Mouse (Mus musculus): ENCODE measurements around the gene Sytl1.

- TF ChIP-seq CTCF (IDR thresholded peaks at IDR 0.05; ENCODE audit: borderline replicate concordance, control insufficient read depth, extremely low read depth, insufficient read depth, low read length, poor library complexity), result no peak
- TF ChIP-seq POLR2A (IDR thresholded peaks at IDR 0.05; ENCODE audit: control insufficient read depth, extremely low read depth, insufficient read depth, low read length, poor library complexity), result no peak
Measured at GRCm38 (mm10) chr4:133203591-133203990, 59.3 kb downstream of the Sytl1 start.

Data from thymus, adult 2 months (tissue).